Mouse (Mus musculus): ENCODE data around the gene Epb41l2.

Gene Epb41l2

GRCm38 (mm10) chr10:25366691-25367090, 7.1 kb downstream of the Epb41l2 start:
- no peak for DNase-seq

- DNase-seq = no peak
These were observed 9.3 kb downstream of the Epb41l2 start for GRCm38 (mm10) chr10:25368928-25369327.

- no peak for DNase-seq
These were observed 10.1 kb downstream of the Epb41l2 start for GRCm38 (mm10) chr10:25369691-25370090.

- DNase-seq = no peak
These were observed 11.7 kb downstream of the Epb41l2 start for GRCm38 (mm10) chr10:25371336-25371735.

GRCm38 (mm10) chr10:25371915-25372371, 12.3 kb downstream of the Epb41l2 start:
- DNase-seq = no peak

- no peak for DNase-seq
These were observed 13.0 kb downstream of the Epb41l2 start for GRCm38 (mm10) chr10:25372510-25373148.

- no peak for DNase-seq
These were observed 15.4 kb downstream of the Epb41l2 start for GRCm38 (mm10) chr10:25375036-25375435.

GRCm38 (mm10) chr10:25380746-25381481, 21.3 kb downstream of the Epb41l2 start:
- DNase-seq = no peak

- no peak for DNase-seq
These were observed 22.4 kb downstream of the Epb41l2 start for GRCm38 (mm10) chr10:25381951-25382350.

GRCm38 (mm10) chr10:25383171-25383570, 23.6 kb downstream of the Epb41l2 start:
- DNase-seq = no peak

- no peak for DNase-seq
These were observed 24.8 kb downstream of the Epb41l2 start for GRCm38 (mm10) chr10:25384391-25384790.

- no peak for DNase-seq
These were observed 26.4 kb downstream of the Epb41l2 start for GRCm38 (mm10) chr10:25385811-25386580.

- DNase-seq = peak; percentile 28
These were observed 27.3 kb downstream of the Epb41l2 start for GRCm38 (mm10) chr10:25386868-25387267.

- no peak for DNase-seq
These were observed 27.7 kb downstream of the Epb41l2 start for GRCm38 (mm10) chr10:25387268-25387667.

- no peak for DNase-seq
These were observed 33.2 kb downstream of the Epb41l2 start for GRCm38 (mm10) chr10:25392786-25393185.

- DNase-seq = no peak
These were observed 34.1 kb downstream of the Epb41l2 start for GRCm38 (mm10) chr10:25393721-25394120.

GRCm38 (mm10) chr10:25395236-25395886, 35.8 kb downstream of the Epb41l2 start:
- DNase-seq = no peak

GRCm38 (mm10) chr10:25396859-25397258, 37.3 kb downstream of the Epb41l2 start:
- DNase-seq = no peak

- DNase-seq = no peak
These were observed 38.4 kb downstream of the Epb41l2 start for GRCm38 (mm10) chr10:25397767-25398690.

- no peak for DNase-seq
These were observed 39.4 kb downstream of the Epb41l2 start for GRCm38 (mm10) chr10:25399016-25399415.

- no peak for DNase-seq
These were observed 40.5 kb downstream of the Epb41l2 start for GRCm38 (mm10) chr10:25400076-25400475.

GRCm38 (mm10) chr10:25400646-25401045, 41.0 kb downstream of the Epb41l2 start:
- no peak for DNase-seq
